Mouse (Mus musculus): ENCODE data around the gene Rufy1. TPM values are rescaled to one million over a fixed set of nuclear protein-coding genes. Genes with fewer than 3 reads are reported as not detected.
"Not testable (repeated sequence)": the region's sequence is repeated elsewhere in the genome, so short reads cannot be mapped to it uniquely, and the experiment has no call there.

Gene Rufy1
- total RNA-seq, 4 experiments from 2014 or later: 41.9 to 56.9 (median 49.4) TPM

GRCm38 (mm10) chr11:50377892-50378684 lies 52.8 kb downstream of the Rufy1 start:
- peak; percentile 77 for DNase-seq

- DNase-seq: peak; percentile 97
These were observed 53.7 kb downstream of the Rufy1 start, which contains the start of gene Hnrnph1 for GRCm38 (mm10) chr11:50376911-50377891. Gene Hnrnph1 (plus strand): TSS chr11:50376990.

- no peak for DNase-seq
These were observed 54.7 kb downstream of the Rufy1 start for GRCm38 (mm10) chr11:50376156-50376790.

GRCm38 (mm10) chr11:50375421-50375820 lies 55.5 kb downstream of the Rufy1 start:
- DNase-seq: no peak

- no peak for DNase-seq
These were observed 56.5 kb downstream of the Rufy1 start for GRCm38 (mm10) chr11:50374286-50375015.

GRCm38 (mm10) chr11:50373621-50374020 lies 57.3 kb downstream of the Rufy1 start:
- no peak for DNase-seq

GRCm38 (mm10) chr11:50373086-50373485 lies 57.8 kb downstream of the Rufy1 start:
- DNase-seq: no peak

GRCm38 (mm10) chr11:50371911-50372310 lies 59.0 kb downstream of the Rufy1 start:
- DNase-seq: no peak

GRCm38 (mm10) chr11:50371399-50371841 lies 59.5 kb downstream of the Rufy1 start:
- DNase-seq: peak; percentile 42

- no peak for DNase-seq
These were observed 60.0 kb downstream of the Rufy1 start for GRCm38 (mm10) chr11:50370969-50371368.

GRCm38 (mm10) chr11:50369360-50369911 lies 61.5 kb downstream of the Rufy1 start:
- no peak for DNase-seq

- DNase-seq: no peak
These were observed 63.4 kb downstream of the Rufy1 start for GRCm38 (mm10) chr11:50367531-50367930.

GRCm38 (mm10) chr11:50365322-50365721 lies 65.6 kb downstream of the Rufy1 start:
- DNase-seq: no peak

GRCm38 (mm10) chr11:50364548-50364947 lies 66.4 kb downstream of the Rufy1 start:
- peak; percentile 60 for DNase-seq

GRCm38 (mm10) chr11:50361282-50361681 lies 69.6 kb downstream of the Rufy1 start:
- not testable (repeated sequence) for DNase-seq

GRCm38 (mm10) chr11:50358950-50359861 lies 71.7 kb downstream of the Rufy1 start:
- DNase-seq: no peak

- no peak for DNase-seq
These were observed 75.5 kb downstream of the Rufy1 start for GRCm38 (mm10) chr11:50355395-50355794.

GRCm38 (mm10) chr11:50354851-50355250 lies 76.1 kb downstream of the Rufy1 start:
- no peak for DNase-seq

GRCm38 (mm10) chr11:50354162-50354561 lies 76.8 kb downstream of the Rufy1 start, which contains the start of gene Cby3:
Gene Cby3 (plus strand): TSS chr11:50354462.
- no peak for DNase-seq

GRCm38 (mm10) chr11:50352177-50352576 lies 78.7 kb downstream of the Rufy1 start:
- DNase-seq: no peak
